Mouse (Mus musculus) midbrain, embryonic 16.5 days (tissue): Measurements from ENCODE around the gene Map4k4. TPM values are rescaled to one million over a fixed set of nuclear protein-coding genes. Genes with fewer than 3 reads are reported as not detected.

Experiments used
- ATAC-seq: fragments of 200-750 bp; cut with Nextera tagmentation; 2 replicates; pipeline ENCODE4 v1.8.0; 2017; ENCODE audit warnings: moderate TSS enrichment
- H3K27ac ChIP-seq: fragments of 300-500 bp; sonication (generic); 2 replicates; pipeline ENCODE4 v1.5.1; 2014; ENCODE audit warnings: mild to moderate bottlenecking, low read length, mixed read lengths
- H3K27me3 ChIP-seq: fragments of 300-500 bp; sonication (generic); 2 replicates; pipeline ENCODE4 v1.6.1; 2014; ENCODE audit warnings: low read depth, low read length, mixed read lengths; ENCODE audit not compliant: control insufficient read depth, insufficient read depth
- H3K36me3 ChIP-seq: fragments of 300-500 bp; sonication (generic); 2 replicates; pipeline ENCODE4 v1.6.1; 2014; ENCODE audit warnings: mild to moderate bottlenecking, low read length, moderate library complexity, mixed read lengths; ENCODE audit not compliant: control insufficient read depth, insufficient read depth
- H3K4me1 ChIP-seq: fragments of 300-500 bp; sonication (generic); 2 replicates; pipeline ENCODE4 v1.6.1; 2014; ENCODE audit warnings: mild to moderate bottlenecking, low read length, mixed read lengths; ENCODE audit not compliant: control insufficient read depth, insufficient read depth
- H3K4me2 ChIP-seq: fragments of 300-500 bp; sonication (generic); 2 replicates; pipeline ENCODE4 v1.6.1; 2014; ENCODE audit warnings: mild to moderate bottlenecking, low read length, mixed read lengths
- H3K4me3 ChIP-seq: fragments of 300-500 bp; sonication (generic); 2 replicates; pipeline ENCODE4 v1.5.1; 2014; ENCODE audit warnings: low read depth, mild to moderate bottlenecking, low read length, moderate library complexity, mixed read lengths
- H3K9ac ChIP-seq: fragments of 300-500 bp; sonication (generic); 2 replicates; pipeline ENCODE4 v1.6.1; 2014; ENCODE audit warnings: low read depth, low read length, mixed read lengths
- H3K9me3 ChIP-seq: fragments of 300-500 bp; sonication (generic); replicated peaks from 2 replicates; pipeline ENCODE4 v1.6.1; 2014; ENCODE audit warnings: mild to moderate bottlenecking, low read length, mixed read lengths; ENCODE audit not compliant: control insufficient read depth, poor library complexity, severe bottlenecking
- WGBS: fragments of 180-500 bp; shearing (Covaris S2); extraction: QIAGEN DNeasy Blood & Tissue Kit; methylation state at CpG from one replicate; pipeline ENCODE4 v1.1.7; 2014; 5-methylcytosine and 5-hydroxymethylcytosine counted together
- polyA plus RNA-seq: library from polyadenylated mRNA; unstranded; fragments of >200 nt; fragmentation: Nextera tagmentation; extraction: Ambion mirVana; gene quantifications from 2 replicates; pipeline ENCODE4 v1.2.1, GENCODE M21; 2015

Gene Map4k4
- polyA plus RNA-seq, 1 experiment from 2014 or later: 31.4 TPM

GRCm38 (mm10) chr1:39936934-39937333 lies 36.2 kb downstream of the Map4k4 start:
- Histone ChIP-seq H3K4me2 (peak overlapping the region; percentile 56; the same call in 1 of the 2 replicates), H3K36me3 (no peaks in the 10 kb centered on the region), H3K4me1 (peaks cover 83% of the 10 kb centered on the region), H3K27ac (no peak overlapping the region), H3K9me3 (no peaks in the 10 kb centered on the region), H3K4me3 (no peak overlapping the region), H3K27me3 (no peaks in the 10 kb centered on the region), H3K9ac (no peak overlapping the region)
- 51% methylated on average over 2 of the region's 2 CpGs for WGBS
- no peak for ATAC-seq

GRCm38 (mm10) chr1:39937609-39938008 lies 36.9 kb downstream of the Map4k4 start:
- ATAC-seq: no peak
- H3K4me2 ChIP-seq: no peak overlapping the region
- H3K4me3 ChIP-seq: no peak overlapping the region
- no peaks in the 10 kb centered on the region for H3K27me3 ChIP-seq
- H3K4me1 ChIP-seq: peaks cover 83% of the 10 kb centered on the region
- H3K9me3 ChIP-seq: no peaks in the 10 kb centered on the region
- H3K9ac ChIP-seq: no peak overlapping the region
- H3K36me3 ChIP-seq: no peaks in the 10 kb centered on the region
- WGBS: 30% methylated on average over 4 of the region's 4 CpGs
- H3K27ac ChIP-seq: no peak overlapping the region

DNA sequence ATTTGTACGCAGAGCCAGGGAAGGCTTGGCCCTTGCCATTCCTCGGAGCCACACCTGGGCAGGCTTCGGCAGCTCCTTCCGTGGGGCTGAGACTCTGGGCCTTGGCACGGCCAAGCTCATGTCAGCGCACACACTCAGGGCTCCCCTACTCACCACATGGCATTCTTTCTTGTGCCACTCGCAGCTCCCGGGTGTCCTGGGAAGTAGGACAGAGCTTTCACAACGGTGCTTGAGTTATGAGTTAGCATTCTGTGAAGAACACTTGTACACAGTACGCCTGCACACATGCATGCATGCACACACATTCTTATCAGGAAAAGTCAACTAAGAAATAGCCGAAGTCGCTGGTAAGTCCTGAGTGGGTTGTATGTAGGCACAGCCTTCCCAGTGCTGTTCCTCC lies 38.7 kb downstream of the Map4k4 start:
- H3K9ac ChIP-seq: no peak overlapping the region
- no peak overlapping the region for H3K4me2 ChIP-seq
- peak overlapping the region; percentile 28; the same call in 1 of the 2 replicates for H3K27ac ChIP-seq
- no peak overlapping the region for H3K4me3 ChIP-seq
- ATAC-seq: no peak
- no peaks in the 10 kb centered on the region for H3K9me3 ChIP-seq
- H3K4me1 ChIP-seq: peaks cover 85% of the 10 kb centered on the region
- H3K27me3 ChIP-seq: no peaks in the 10 kb centered on the region
- H3K36me3 ChIP-seq: no peaks in the 10 kb centered on the region
- WGBS: 80% methylated on average over 12 of the region's 12 CpGs

DNA sequence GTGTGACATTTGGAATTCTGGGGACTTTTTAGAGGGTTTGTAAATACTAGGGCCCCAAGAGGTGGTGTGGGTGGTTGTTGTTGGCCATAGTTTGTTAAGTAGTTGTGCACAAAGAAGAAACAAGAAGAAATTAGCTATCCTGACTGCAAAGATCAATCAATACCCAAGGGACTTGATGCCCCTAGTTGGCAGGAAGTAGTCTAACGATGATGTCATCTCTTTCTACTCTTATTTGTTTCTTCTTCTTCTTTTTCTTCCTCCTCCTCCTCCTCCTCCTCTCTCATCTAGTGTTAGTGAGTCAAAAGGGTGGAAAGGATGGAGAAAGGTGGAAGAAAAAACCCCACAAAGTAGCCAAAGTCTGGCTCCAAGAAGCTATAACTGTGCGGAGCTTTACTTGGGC lies 39.6 kb downstream of the Map4k4 start:
- Histone ChIP-seq H3K27me3 (no peaks in the 10 kb centered on the region), H3K4me1 (peaks cover 88% of the 10 kb centered on the region), H3K27ac (no peak overlapping the region), H3K36me3 (no peaks in the 10 kb centered on the region), H3K4me2 (no peak overlapping the region), H3K9me3 (no peaks in the 10 kb centered on the region), H3K4me3 (no peak overlapping the region), H3K9ac (no peak overlapping the region)
- no peak for ATAC-seq
- 90% methylated on average over 2 of the region's 2 CpGs for WGBS

GRCm38 (mm10) chr1:39941237-39942179 lies 40.8 kb downstream of the Map4k4 start:
- no peak for ATAC-seq
- no peaks in the 10 kb centered on the region for H3K36me3 ChIP-seq
- no peak overlapping the region for H3K4me2 ChIP-seq
- H3K9ac ChIP-seq: no peak overlapping the region
- no peaks in the 10 kb centered on the region for H3K9me3 ChIP-seq
- H3K4me3 ChIP-seq: no peak overlapping the region
- peak overlapping the region; percentile 30; the same call in 1 of the 2 replicates for H3K27ac ChIP-seq
- no peaks in the 10 kb centered on the region for H3K27me3 ChIP-seq
- WGBS: 70% methylated on average over 10 of the region's 10 CpGs
- H3K4me1 ChIP-seq: peaks cover 86% of the 10 kb centered on the region

GRCm38 (mm10) chr1:39942935-39943334 lies 42.2 kb downstream of the Map4k4 start:
- Histone ChIP-seq H3K36me3 (no peaks in the 10 kb centered on the region), H3K4me3 (no peak overlapping the region), H3K4me2 (peak overlapping the region; percentile 29), H3K9ac (0 out of 2 replicates have a peak overlapping the region, but pooled peaks have one; percentile 27), H3K4me1 (peaks cover 85% of the 10 kb centered on the region), H3K27ac (peak overlapping the region; percentile 79), H3K27me3 (no peaks in the 10 kb centered on the region), H3K9me3 (no peaks in the 10 kb centered on the region)
- ATAC-seq: 0 out of 2 replicates have a peak, but pooled peaks have one; percentile 2
- 19% methylated on average over 8 of the region's 8 CpGs for WGBS

GRCm38 (mm10) chr1:39944306-39944971 lies 43.7 kb downstream of the Map4k4 start:
- H3K27ac ChIP-seq: peak overlapping the region; percentile 35; the same call in 1 of the 2 replicates
- H3K36me3 ChIP-seq: no peaks in the 10 kb centered on the region
- H3K4me1 ChIP-seq: peaks cover 84% of the 10 kb centered on the region
- ATAC-seq: 0 out of 2 replicates have a peak, but pooled peaks have one; percentile 7
- no peaks in the 10 kb centered on the region for H3K27me3 ChIP-seq
- H3K4me3 ChIP-seq: no peak overlapping the region
- H3K9ac ChIP-seq: no peak overlapping the region
- WGBS: 40% methylated on average over 5 of the region's 5 CpGs
- no peaks in the 10 kb centered on the region for H3K9me3 ChIP-seq
- no peak overlapping the region for H3K4me2 ChIP-seq

GRCm38 (mm10) chr1:39944972-39945323 lies 44.2 kb downstream of the Map4k4 start:
- Histone ChIP-seq H3K9me3 (no peaks in the 10 kb centered on the region), H3K4me3 (no peak overlapping the region), H3K36me3 (no peaks in the 10 kb centered on the region), H3K27ac (no peak overlapping the region), H3K4me1 (peaks cover 88% of the 10 kb centered on the region), H3K27me3 (no peaks in the 10 kb centered on the region), H3K4me2 (no peak overlapping the region), H3K9ac (no peak overlapping the region)
- no peak for ATAC-seq
- 40% methylated on average over 4 of the region's 4 CpGs for WGBS

DNA sequence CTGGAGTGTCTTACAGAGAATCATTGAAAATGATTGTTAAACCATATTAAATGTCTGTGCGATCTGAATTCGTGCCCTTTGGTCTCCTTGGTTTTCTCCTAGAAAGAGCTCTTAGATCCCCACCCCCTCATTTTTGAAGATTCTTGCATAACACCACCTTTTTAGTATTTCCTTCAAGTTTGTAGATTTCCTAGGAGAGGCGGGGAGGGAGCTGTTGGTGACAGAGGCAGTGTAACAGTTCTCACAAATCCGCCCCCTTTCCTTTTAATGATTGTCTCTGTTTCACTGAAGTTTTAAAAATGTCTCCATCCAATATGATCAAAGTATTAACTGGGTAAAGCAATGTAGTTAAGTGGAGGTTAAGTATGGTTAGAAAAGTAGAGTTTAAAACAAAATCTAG lies 45.7 kb downstream of the Map4k4 start:
- Histone ChIP-seq H3K27ac (no peak overlapping the region), H3K4me1 (peaks cover 89% of the 10 kb centered on the region), H3K27me3 (no peaks in the 10 kb centered on the region), H3K36me3 (no peaks in the 10 kb centered on the region), H3K9ac (no peak overlapping the region), H3K9me3 (no peaks in the 10 kb centered on the region), H3K4me2 (no peak overlapping the region), H3K4me3 (no peak overlapping the region)
- 67% methylated on average over 4 of the region's 4 CpGs for WGBS
- no peak for ATAC-seq
